Mouse (Mus musculus): ENCODE data around the gene Zfp493. TPM values are rescaled to one million over a fixed set of nuclear protein-coding genes. Genes with fewer than 3 reads are reported as not detected.
"Not testable (repeated sequence)": the region's sequence is repeated elsewhere in the genome, so short reads cannot be mapped to it uniquely, and the experiment has no call there.

Gene Zfp493
- 1 to 10 TPM; 2.9 to 5.3 TPM for total RNA-seq (2021)
- long read RNA-seq, experiment 1, partial matches to known transcripts = 0 of 2 reads
- long read RNA-seq, experiment 1, other reads (novel, unspliced or antisense) = 0 of 2 reads
- long read RNA-seq, experiment 2, partial matches to known transcripts = 0 of 3 reads
- long read RNA-seq, experiment 2, other reads (novel, unspliced or antisense) = 2 of 3 reads

GRCm38 (mm10) chr13:67779265-67780221, at the start of gene Zfp493:
Gene Zfp493, plus strand, starts transcription at chr13:67779693.
- no peak for TF ChIP-seq CTCF (conservative IDR thresholded peaks at IDR 0.05)
- H3K27ac ChIP-seq = peak within 1 kb of the TSS; percentile 65

GRCm38 (mm10) chr13:67734391-67734790, 45.1 kb upstream of the Zfp493 start:
- not testable (repeated sequence) for H3K27ac ChIP-seq; H3K4me3 ChIP-seq; DNase-seq (ENCODE audit: low spot score in 2 of 2)

More at GRCm38 (mm10) chr13:67779265-67780221, at the start of gene Zfp493:
- H3K4me3 ChIP-seq = peak within 1 kb of the TSS; percentile 70
- peak; percentile 69 to 82 for DNase-seq (ENCODE audit: low spot score in 2 of 2)

GRCm38 (mm10) chr13:67742941-67743340, 36.6 kb upstream of the Zfp493 start:
- H3K27ac ChIP-seq = no peak overlapping the region
- no peak overlapping the region for H3K4me3 ChIP-seq
- no peak for TF ChIP-seq CTCF (conservative IDR thresholded peaks at IDR 0.05)
- no peak for DNase-seq (ENCODE audit: low spot score in 2 of 2)

- TF ChIP-seq CTCF (conservative IDR thresholded peaks at IDR 0.05) = no peak
- no peak for DNase-seq (ENCODE audit: low spot score in 2 of 2)
- Histone ChIP-seq H3K27ac (no peak overlapping the region), H3K4me3 (no peak overlapping the region)
These were observed 35.6 kb upstream of the Zfp493 start for GRCm38 (mm10) chr13:67743896-67744295.

- Histone ChIP-seq H3K4me3 (peak within 1 kb of the TSS; percentile 69), H3K27ac (peak within 1 kb of the TSS; percentile 81)
- DNase-seq (ENCODE audit: low spot score in 2 of 2) = peak; percentile 52 to 55
- no peak for TF ChIP-seq CTCF (conservative IDR thresholded peaks at IDR 0.05)
These were observed 24.9 kb upstream of the Zfp493 start, which contains the start of gene Zfp85 for GRCm38 (mm10) chr13:67754333-67755306. Gene Zfp85, minus strand, starts transcription at chr13:67755228.

GRCm38 (mm10) chr13:67755761-67756160, 23.7 kb upstream of the Zfp493 start:
- Histone ChIP-seq H3K27ac (peak overlapping the region; percentile 81; the same call in 1 of the 2 replicates), H3K4me3 (no peak overlapping the region)
- TF ChIP-seq CTCF (conservative IDR thresholded peaks at IDR 0.05) = no peak
- no peak for DNase-seq (ENCODE audit: low spot score in 2 of 2)

- Histone ChIP-seq H3K27ac (no peak overlapping the region), H3K4me3 (no peak overlapping the region)
- no peak for TF ChIP-seq CTCF (conservative IDR thresholded peaks at IDR 0.05)
- no peak for DNase-seq (ENCODE audit: low spot score in 2 of 2)
These were observed 19.5 kb upstream of the Zfp493 start for GRCm38 (mm10) chr13:67759966-67760365.

GRCm38 (mm10) chr13:67763031-67763768, 16.3 kb upstream of the Zfp493 start:
- H3K27ac ChIP-seq = no peak overlapping the region
- no peak for TF ChIP-seq CTCF (conservative IDR thresholded peaks at IDR 0.05)
- DNase-seq (ENCODE audit: low spot score in 2 of 2) = no peak
- no peak overlapping the region for H3K4me3 ChIP-seq

- Histone ChIP-seq H3K27ac (no peak overlapping the region), H3K4me3 (no peak overlapping the region)
- no peak for TF ChIP-seq CTCF (conservative IDR thresholded peaks at IDR 0.05)
- no peak for DNase-seq (ENCODE audit: low spot score in 2 of 2)
These were observed 12.5 kb downstream of the Zfp493 start for GRCm38 (mm10) chr13:67791921-67792455.

GRCm38 (mm10) chr13:67798618-67799017, 19.1 kb downstream of the Zfp493 start:
- no peak overlapping the region for H3K4me3 ChIP-seq
- no peak for TF ChIP-seq CTCF (conservative IDR thresholded peaks at IDR 0.05)
- no peak overlapping the region for H3K27ac ChIP-seq
- no peak for DNase-seq (ENCODE audit: low spot score in 2 of 2)

- H3K4me3 ChIP-seq; DNase-seq (ENCODE audit: low spot score in 2 of 2); H3K27ac ChIP-seq: not testable (repeated sequence)
These were observed 19.7 kb downstream of the Zfp493 start for GRCm38 (mm10) chr13:67799151-67799550.
